Mouse (Mus musculus) thymus, adult 2 months (tissue): ENCODE data around the gene Epor.

Experiments
- CTCF ChIP-seq: fragments of 200-500 bp; IDR thresholded peaks from 2 replicates; pipeline ENCODE4 v1.5.1; 2012; ENCODE audit warnings: mild to moderate bottlenecking, control low read depth, low read length, moderate library complexity, borderline replicate concordance; ENCODE audit not compliant: control insufficient read depth, poor library complexity, insufficient read depth; ENCODE audit errors: extremely low read depth
- POLR2A ChIP-seq: fragments of 200-500 bp; IDR thresholded peaks from 2 replicates; pipeline ENCODE4 v1.6.1; 2012; ENCODE audit warnings: mild to moderate bottlenecking, low read length, control low read depth, moderate library complexity; ENCODE audit not compliant: control insufficient read depth, poor library complexity, insufficient read depth; ENCODE audit errors: extremely low read depth

- TF ChIP-seq CTCF (no peak), POLR2A (no peak)
Observed at GRCm38 (mm10) chr9:22011055-22011454, 47.7 kb upstream of the Epor start.
